Mouse (Mus musculus) brain, embryonic 14.5 days (tissue): Measurements from ENCODE around the gene E130208F15Rik. TPM values are rescaled to one million over a fixed set of nuclear protein-coding genes. Genes with fewer than 3 reads are reported as not detected.
A peak's percentile ranks its signal among the peaks of the same experiment; 100 is the strongest.

Experiments used
- DNase-seq: peaks from one replicate; pipeline ENCODE4 v3.0.0-alpha.2; 2011; ENCODE audit warnings: low read depth
- CTCF ChIP-seq: fragments of 200-500 bp; IDR thresholded peaks from 2 replicates; pipeline ENCODE4 v1.5.1; 2012; ENCODE audit warnings: inconsistent platforms, mild to moderate bottlenecking, moderate library complexity, borderline replicate concordance; ENCODE audit not compliant: insufficient read depth, insufficient read length; ENCODE audit errors: extremely low read depth
- POLR2A ChIP-seq: fragments of 200-500 bp; IDR thresholded peaks from 2 replicates; pipeline ENCODE4 v1.6.1; 2012; ENCODE audit warnings: mild to moderate bottlenecking, inconsistent platforms, borderline replicate concordance; ENCODE audit not compliant: poor library complexity, insufficient read depth, insufficient read length, severe bottlenecking; ENCODE audit errors: extremely low read depth
- polyA plus RNA-seq: library from polyadenylated mRNA; depleted of rRNA; stranded (reverse); fragments of >200 nt; gene quantifications from 2 replicates; pipeline ENCODE4 v1.2.3, GENCODE M21; 2012

The E130208F15Rik gene
- polyA plus RNA-seq, 1 experiment, result 0.36 TPM

DNA sequence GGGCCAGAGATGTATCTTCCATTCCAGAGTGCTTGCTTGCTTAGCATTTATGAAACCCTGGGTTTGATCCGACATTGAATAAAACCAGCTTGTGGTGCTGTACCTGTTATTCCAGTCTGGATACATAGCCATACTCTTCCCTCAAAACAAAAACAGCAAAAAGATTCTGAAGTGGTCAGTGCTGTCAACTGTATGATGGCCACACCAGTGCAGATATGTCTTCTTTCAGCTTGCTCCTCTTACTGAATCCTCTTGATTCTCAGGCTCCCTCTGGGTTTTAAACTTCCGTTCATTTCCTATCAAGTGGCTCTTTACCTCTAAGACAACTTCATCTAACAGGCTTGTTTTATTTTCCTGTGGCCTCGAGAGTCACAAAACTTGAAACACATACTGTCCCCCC, 2.3 kb downstream of the E130208F15Rik start, which contains the start of gene Sdhaf1:
TSS of gene Sdhaf1 (minus strand) at position 101 of the 400 bp plus-strand sequence.
- no peak for TF ChIP-seq POLR2A
- TF ChIP-seq CTCF, result no peak

GRCm38 (mm10) chr7:30324300-30324944, 2.9 kb downstream of the E130208F15Rik start:
- DNase-seq, result no peak
- TF ChIP-seq POLR2A (no peak), CTCF (no peak)

More for the DNA sequence above, 2.3 kb downstream of the E130208F15Rik start, which contains the start of gene Sdhaf1:
- DNase-seq, result no peak

DNA sequence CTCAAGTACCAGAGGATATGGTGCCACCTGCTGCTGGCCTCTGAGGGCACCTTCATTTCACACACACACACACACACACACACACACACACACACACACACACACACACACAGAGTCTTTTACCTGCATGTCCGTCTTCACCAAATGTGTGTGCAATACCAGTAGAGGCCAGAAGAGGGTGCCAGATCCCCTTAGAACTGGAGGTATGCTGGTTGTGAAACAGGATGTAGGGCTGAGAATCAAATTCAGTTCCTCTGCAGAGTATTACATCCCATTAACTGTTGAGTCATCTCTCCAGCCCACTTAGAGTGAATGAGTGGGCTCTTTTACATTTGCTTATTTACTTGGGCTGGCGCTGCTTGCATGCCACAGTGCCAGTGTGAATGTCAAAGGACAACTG, 3.8 kb downstream of the E130208F15Rik start:
- peak; percentile 28 for DNase-seq
- no peak for TF ChIP-seq POLR2A
- peak; percentile 58; the same call in 1 of the 2 replicates for TF ChIP-seq CTCF

GRCm38 (mm10) chr7:30326427-30326826, 4.9 kb downstream of the E130208F15Rik start:
- TF ChIP-seq CTCF (no peak), POLR2A (no peak)
- no peak for DNase-seq

DNA sequence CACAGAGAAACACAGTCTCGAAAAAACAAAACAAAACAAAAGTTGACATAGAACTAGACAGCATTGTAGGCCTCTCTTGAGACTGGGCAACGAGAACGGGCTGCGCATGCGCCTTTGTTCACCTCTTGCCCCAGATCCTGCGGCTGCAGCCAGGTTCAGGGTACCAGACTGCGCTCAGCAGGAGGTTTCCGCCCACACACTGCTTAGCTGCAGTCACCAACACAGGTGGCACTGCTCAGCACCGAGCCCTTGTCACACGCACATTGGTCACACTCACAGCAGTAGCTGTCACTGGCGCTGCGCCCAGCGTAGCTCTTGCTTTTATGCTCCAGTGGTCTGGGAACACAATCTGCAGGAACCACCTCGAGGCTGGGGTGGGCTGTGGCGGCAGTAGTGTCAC, 5.6 kb downstream of the E130208F15Rik start:
- TF ChIP-seq POLR2A (no peak), CTCF (no peak)
- peak; percentile 58 for DNase-seq

DNA sequence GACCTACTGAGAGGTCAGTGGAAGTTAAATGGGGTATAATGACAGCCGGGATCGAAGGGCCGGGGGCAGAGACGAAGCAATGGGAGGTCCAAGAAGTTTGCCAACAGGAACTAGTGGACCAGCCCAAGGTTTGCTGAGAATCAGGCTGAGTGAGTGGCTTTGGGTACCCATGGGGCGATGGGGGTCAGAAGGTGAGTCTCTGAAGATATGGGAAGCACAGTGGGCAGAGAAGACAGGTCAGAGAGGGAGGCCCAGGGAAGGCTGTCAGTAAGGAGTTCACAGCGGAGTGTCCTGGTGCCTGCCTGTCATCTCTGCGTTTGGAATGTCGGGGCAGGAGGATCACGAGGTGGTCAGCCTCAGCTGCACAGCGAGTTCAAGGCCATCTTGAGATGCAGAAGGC, 6.8 kb downstream of the E130208F15Rik start:
- TF ChIP-seq POLR2A (no peak), CTCF (no peak)
- DNase-seq, result no peak

GRCm38 (mm10) chr7:30331887-30332286, 10.3 kb downstream of the E130208F15Rik start:
- TF ChIP-seq CTCF, result peak; percentile 94
- TF ChIP-seq POLR2A, result no peak

DNA sequence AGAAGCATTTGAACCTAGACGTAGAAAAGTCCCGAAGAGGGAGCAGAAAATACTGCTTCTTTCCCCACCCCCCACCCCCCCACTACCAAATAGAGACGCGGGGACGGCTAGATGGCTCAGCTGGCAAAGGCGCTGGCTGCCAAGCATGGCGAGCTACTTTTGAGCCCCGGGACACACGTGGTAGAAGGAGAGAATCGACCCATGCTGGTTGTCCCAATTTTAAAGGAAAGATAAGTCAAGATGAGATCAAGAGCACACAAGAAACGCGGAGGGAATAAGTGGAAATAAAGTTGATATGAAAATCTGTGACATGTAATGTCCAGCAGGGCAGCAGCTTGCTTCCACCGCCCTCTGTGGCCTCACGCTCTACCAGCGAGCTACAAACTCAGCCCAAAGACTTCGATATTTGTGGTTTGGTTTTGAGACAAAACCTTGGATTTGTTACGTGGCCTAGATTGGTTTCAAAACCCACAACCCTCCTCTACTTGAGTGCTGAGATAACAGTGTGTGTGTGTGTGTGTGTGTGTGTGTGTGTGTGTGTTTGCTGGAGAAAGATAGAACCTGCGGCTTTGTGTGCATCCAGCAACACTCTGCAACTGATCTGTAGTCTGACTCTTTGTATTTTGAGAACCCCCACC, 11.2 kb downstream of the E130208F15Rik start:
- no peak for DNase-seq
- TF ChIP-seq CTCF (no peak), POLR2A (no peak)

More at GRCm38 (mm10) chr7:30331887-30332286, 10.3 kb downstream of the E130208F15Rik start:
- peak; percentile 98 for DNase-seq

DNA sequence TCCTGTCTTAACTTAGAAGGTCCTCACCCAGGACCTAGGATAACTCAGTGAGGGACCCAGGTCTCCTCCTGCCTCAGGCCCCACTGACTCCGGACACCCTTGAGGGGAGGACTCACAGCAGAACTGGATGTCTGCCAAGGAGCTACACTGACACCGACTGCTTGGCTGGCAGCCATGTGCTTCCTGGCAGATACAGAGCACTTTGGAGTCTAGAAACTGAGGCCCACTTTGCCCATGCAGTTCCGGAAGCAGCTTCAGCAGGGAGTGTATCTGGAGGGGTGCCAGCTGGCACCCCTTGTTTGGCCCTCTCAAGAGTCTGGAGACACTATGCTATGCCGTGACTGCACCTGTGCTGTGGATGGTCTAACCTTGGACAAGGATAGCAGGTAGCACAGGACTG, 11.9 kb downstream of the E130208F15Rik start:
- peak; percentile 93 for DNase-seq
- TF ChIP-seq CTCF (no peak), POLR2A (no peak)

DNA sequence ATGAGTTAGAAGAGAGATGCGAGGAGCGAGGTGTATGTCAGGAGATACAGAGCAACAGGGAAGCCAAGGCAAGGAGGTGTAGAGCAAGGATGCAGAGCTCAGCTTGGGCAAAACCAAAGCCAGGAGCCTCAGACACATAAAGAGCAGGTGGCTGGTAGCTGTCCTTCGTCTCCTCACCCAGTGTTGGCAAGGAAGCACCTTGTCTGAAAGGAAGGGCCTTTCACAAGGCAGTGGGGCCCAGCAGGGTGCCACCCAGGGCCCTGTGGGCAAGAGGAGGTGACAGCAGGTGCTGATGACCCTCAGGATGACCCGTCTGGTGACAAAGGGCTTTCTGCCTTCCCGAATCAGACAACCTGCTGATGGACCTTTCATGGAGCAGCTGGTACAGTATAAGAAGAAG, 13.0 kb downstream of the E130208F15Rik start:
- DNase-seq, result no peak

GRCm38 (mm10) chr7:30335688-30336087, 14.1 kb downstream of the E130208F15Rik start:
- DNase-seq, result peak; percentile 56

More for the DNA sequence above, 13.0 kb downstream of the E130208F15Rik start:
- TF ChIP-seq CTCF, result no peak
- no peak for TF ChIP-seq POLR2A

DNA sequence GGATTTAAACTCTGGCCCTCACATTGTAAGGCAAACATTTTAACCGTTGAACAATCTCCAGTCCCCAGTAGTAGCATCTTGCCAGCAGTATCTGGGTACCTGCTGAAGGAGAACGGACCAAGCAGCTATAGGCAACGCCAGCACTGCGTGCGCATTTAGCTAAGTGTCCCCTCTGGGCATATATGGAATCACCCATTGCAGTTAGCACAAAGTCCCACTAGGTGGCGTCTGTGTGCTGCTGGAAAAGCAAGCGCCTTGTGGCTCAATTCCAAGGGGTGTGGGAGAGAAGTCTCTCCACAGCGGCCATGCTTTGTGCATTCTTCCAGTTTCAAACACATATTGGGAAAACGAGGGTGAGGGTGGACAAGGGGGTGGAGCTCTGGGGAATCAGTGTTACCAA, 14.8 kb downstream of the E130208F15Rik start:
- peak; percentile 96 for DNase-seq
- no peak for TF ChIP-seq POLR2A
- TF ChIP-seq CTCF, result peak; percentile 97

More at GRCm38 (mm10) chr7:30335688-30336087, 14.1 kb downstream of the E130208F15Rik start:
- TF ChIP-seq POLR2A (no peak), CTCF (no peak)
